Mouse (Mus musculus): Measurements from ENCODE around the gene Maml1. TPM values are rescaled to one million over a fixed set of nuclear protein-coding genes. Genes with fewer than 3 reads are reported as not detected.

Gene Maml1
- total RNA-seq, 1 experiment: 7.6 TPM

DNA sequence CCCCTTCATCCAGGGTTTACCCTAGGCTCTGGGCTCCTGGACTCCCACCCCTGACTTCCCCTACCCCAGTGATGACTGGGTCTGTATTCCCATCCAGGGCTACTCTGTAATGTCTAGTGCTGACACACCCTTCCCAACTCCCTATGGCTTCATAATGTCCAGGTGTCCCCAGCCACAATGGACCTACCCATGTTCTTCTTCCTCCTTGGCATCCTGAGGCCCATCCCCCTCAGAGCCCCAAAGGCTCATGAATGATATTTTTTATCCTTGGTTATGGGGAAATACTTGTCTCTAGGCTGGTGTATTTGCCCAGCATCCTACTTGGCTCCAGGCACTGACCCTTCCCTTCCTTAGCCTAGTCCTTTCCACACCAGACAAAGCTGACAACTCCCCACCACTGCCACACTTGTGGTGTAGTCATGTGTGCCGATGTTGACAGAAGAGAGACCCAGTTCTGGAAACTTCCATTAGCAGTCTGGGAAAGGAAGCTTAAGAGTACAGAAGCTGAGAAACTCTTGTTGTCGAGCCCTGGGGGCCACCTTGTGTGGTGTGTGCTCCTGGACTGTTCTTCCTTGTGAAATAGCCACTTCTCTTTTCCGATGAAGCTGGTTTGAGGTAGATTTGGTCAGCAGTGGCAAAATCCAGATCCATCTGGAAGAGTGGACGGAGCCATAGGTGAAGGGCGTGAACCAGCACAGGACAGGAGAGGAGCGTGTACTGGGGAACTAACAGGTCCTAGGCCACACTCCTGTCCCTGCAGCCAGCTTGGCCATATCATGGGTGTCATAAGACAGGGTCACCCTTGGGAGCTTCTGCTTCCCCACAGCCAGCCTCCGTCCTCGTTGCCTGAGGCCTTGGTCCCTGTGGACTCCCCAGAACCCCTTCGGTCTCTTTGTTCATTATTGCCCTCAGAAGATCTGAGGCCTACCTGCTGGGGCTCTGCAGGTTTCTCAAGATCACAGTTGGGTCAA, 53.0 kb downstream of the Maml1 start:
- no peak overlapping the region; a peak in 1 of 4 replicates for H3K4me3 ChIP-seq (ENCODE audit: insufficient read depth in 1 of 2, low read depth in 1 of 2, low read length in 2 of 2, poor library complexity in 1 of 2, severe bottlenecking in 1 of 2)
- H3K9me3 ChIP-seq (ENCODE audit: control insufficient read depth, insufficient read depth, low read depth, low read length): no peaks in the 10 kb centered on the region
- no peak for TF ChIP-seq ZNF384 (IDR thresholded peaks at IDR 0.05; ENCODE audit: low read depth, low read length)
- TF ChIP-seq CHD2 (IDR thresholded peaks at IDR 0.05; ENCODE audit: low read depth, low read length): no peak
- TF ChIP-seq MAFK (IDR thresholded peaks at IDR 0.05; ENCODE audit: insufficient read depth, low read depth, low read length): no peak
- no peak for TF ChIP-seq ZC3H11A (IDR thresholded peaks at IDR 0.05; ENCODE audit: borderline replicate concordance, low read depth, low read length)
- TF ChIP-seq HCFC1 (IDR thresholded peaks at IDR 0.05; ENCODE audit: borderline replicate concordance, insufficient read depth, low read length): no peak
- H3K4me1 ChIP-seq (ENCODE audit: control insufficient read depth in 2 of 2, insufficient read depth in 2 of 2, low read length in 2 of 2, poor library complexity in 1 of 2): peaks cover 3 to 16% of the 10 kb centered on the region in 2 experiments; a peak in 3 of 4 replicates
- no peak overlapping the region for H3K27ac ChIP-seq (ENCODE audit: insufficient read depth, low read depth, low read length, poor library complexity, severe bottlenecking)
- no peak overlapping the region for H3K9ac ChIP-seq (ENCODE audit: insufficient read depth, low read depth, low read length, poor library complexity, severe bottlenecking)
- no peak for DNase-seq (ENCODE audit: low read depth, low spot score)
- no peaks in the 10 kb centered on the region for H3K36me3 ChIP-seq (ENCODE audit: control insufficient read depth, insufficient read depth, low read length, poor library complexity, severe bottlenecking)
- in situ Hi-C loops (cut with MboI; ENCODE audit: low sequenced_read_pairs in 2 of 2, unreplicated experiment in 2 of 2): no loop called here

GRCm38 (mm10) chr11:50238324-50238723, 53.8 kb downstream of the Maml1 start, which contains the start of gene Ltc4s:
TSS of gene Ltc4s (minus strand) at chr11:50238616.
- H3K27ac ChIP-seq (ENCODE audit: insufficient read depth, low read depth, low read length, poor library complexity, severe bottlenecking): no peak within 1 kb of the TSS
- H3K9me3 ChIP-seq (ENCODE audit: control insufficient read depth, insufficient read depth, low read depth, low read length): no peaks in the 10 kb centered on the region
- H3K4me3 ChIP-seq (ENCODE audit: insufficient read depth in 1 of 2, low read depth in 1 of 2, low read length in 2 of 2, poor library complexity in 1 of 2, severe bottlenecking in 1 of 2): peak within 1 kb of the TSS; percentile 81 to 87
- H3K4me1 ChIP-seq (ENCODE audit: control insufficient read depth in 2 of 2, insufficient read depth in 2 of 2, low read length in 2 of 2, poor library complexity in 1 of 2): peaks cover 3 to 16% of the 10 kb centered on the region in 2 experiments; a peak in 3 of 4 replicates
- DNase-seq (ENCODE audit: low read depth, low spot score): no peak
- in situ Hi-C loops (cut with MboI; ENCODE audit: low sequenced_read_pairs in 2 of 2, unreplicated experiment in 2 of 2): no loop called here
- no peak for TF ChIP-seq HCFC1 (IDR thresholded peaks at IDR 0.05; ENCODE audit: borderline replicate concordance, insufficient read depth, low read length)
- TF ChIP-seq CHD2 (IDR thresholded peaks at IDR 0.05; ENCODE audit: low read depth, low read length): no peak
- no peak for TF ChIP-seq ZNF384 (IDR thresholded peaks at IDR 0.05; ENCODE audit: low read depth, low read length)
- TF ChIP-seq ZC3H11A (IDR thresholded peaks at IDR 0.05; ENCODE audit: borderline replicate concordance, low read depth, low read length): no peak
- no peak for TF ChIP-seq MAFK (IDR thresholded peaks at IDR 0.05; ENCODE audit: insufficient read depth, low read depth, low read length)
- H3K9ac ChIP-seq (ENCODE audit: insufficient read depth, low read depth, low read length, poor library complexity, severe bottlenecking): peak within 1 kb of the TSS; percentile 82
- H3K36me3 ChIP-seq (ENCODE audit: control insufficient read depth, insufficient read depth, low read length, poor library complexity, severe bottlenecking): peaks cover 3% of the 10 kb centered on the region

- Histone ChIP-seq H3K4me1 (ENCODE audit: control insufficient read depth in 2 of 2, insufficient read depth in 2 of 2, low read length in 2 of 2, poor library complexity in 1 of 2) (peaks cover 3 to 16% of the 10 kb centered on the region in 2 experiments; a peak in 3 of 4 replicates), H3K9ac (ENCODE audit: insufficient read depth, low read depth, low read length, poor library complexity, severe bottlenecking) (peak overlapping the region; percentile 82), H3K36me3 (ENCODE audit: control insufficient read depth, insufficient read depth, low read length, poor library complexity, severe bottlenecking) (peaks cover 11% of the 10 kb centered on the region), H3K4me3 (ENCODE audit: insufficient read depth in 1 of 2, low read depth in 1 of 2, low read length in 2 of 2, poor library complexity in 1 of 2, severe bottlenecking in 1 of 2) (peak overlapping the region; percentile 81 to 87), H3K9me3 (ENCODE audit: control insufficient read depth, insufficient read depth, low read depth, low read length) (no peaks in the 10 kb centered on the region), H3K27ac (ENCODE audit: insufficient read depth, low read depth, low read length, poor library complexity, severe bottlenecking) (no peak overlapping the region)
- in situ Hi-C loops (cut with MboI; ENCODE audit: low sequenced_read_pairs in 2 of 2, unreplicated experiment in 2 of 2): no loop called here
- no peak for DNase-seq (ENCODE audit: low read depth, low spot score)
- no peak for TF ChIP-seq ZC3H11A (IDR thresholded peaks at IDR 0.05; ENCODE audit: borderline replicate concordance, low read depth, low read length)
- TF ChIP-seq MAFK (IDR thresholded peaks at IDR 0.05; ENCODE audit: insufficient read depth, low read depth, low read length): no peak
- no peak for TF ChIP-seq CHD2 (IDR thresholded peaks at IDR 0.05; ENCODE audit: low read depth, low read length)
- TF ChIP-seq ZNF384 (IDR thresholded peaks at IDR 0.05; ENCODE audit: low read depth, low read length): no peak
- TF ChIP-seq HCFC1 (IDR thresholded peaks at IDR 0.05; ENCODE audit: borderline replicate concordance, insufficient read depth, low read length): no peak
These were observed 54.9 kb downstream of the Maml1 start for GRCm38 (mm10) chr11:50236937-50237835.

DNA sequence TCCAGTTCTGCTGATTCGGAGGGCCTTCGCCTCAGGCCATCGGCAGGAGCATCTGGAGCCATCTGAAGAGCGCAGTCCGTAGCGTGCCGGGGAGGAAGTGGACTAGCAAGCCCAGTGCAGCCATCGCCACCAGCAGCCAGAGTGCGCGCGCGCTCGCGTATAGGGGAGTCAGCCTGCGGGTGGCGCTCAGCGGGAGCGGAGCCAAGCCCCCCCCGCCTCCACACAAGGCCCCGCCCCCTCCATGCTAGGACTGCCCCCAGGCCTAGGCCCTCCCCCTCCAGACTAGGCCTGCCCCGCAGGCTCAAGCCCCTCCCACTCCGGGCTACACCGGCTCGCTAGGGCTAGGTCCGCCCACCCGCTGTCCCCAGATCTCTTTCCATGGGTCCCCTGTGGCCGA, 55.6 kb downstream of the Maml1 start:
- TF ChIP-seq ZNF384 (IDR thresholded peaks at IDR 0.05; ENCODE audit: low read depth, low read length) (no peak), MAFK (IDR thresholded peaks at IDR 0.05; ENCODE audit: insufficient read depth, low read depth, low read length) (no peak), ZC3H11A (IDR thresholded peaks at IDR 0.05; ENCODE audit: borderline replicate concordance, low read depth, low read length) (no peak), CHD2 (IDR thresholded peaks at IDR 0.05; ENCODE audit: low read depth, low read length) (no peak), HCFC1 (IDR thresholded peaks at IDR 0.05; ENCODE audit: borderline replicate concordance, insufficient read depth, low read length) (no peak)
- DNase-seq (ENCODE audit: low read depth, low spot score): peak; percentile 90
- Histone ChIP-seq H3K9ac (ENCODE audit: insufficient read depth, low read depth, low read length, poor library complexity, severe bottlenecking) (peak overlapping the region; percentile 82), H3K4me1 (ENCODE audit: control insufficient read depth in 2 of 2, insufficient read depth in 2 of 2, low read length in 2 of 2, poor library complexity in 1 of 2) (peaks cover 3 to 19% of the 10 kb centered on the region in 2 experiments; a peak in 2 of 4 replicates), H3K4me3 (ENCODE audit: insufficient read depth in 1 of 2, low read depth in 1 of 2, low read length in 2 of 2, poor library complexity in 1 of 2, severe bottlenecking in 1 of 2) (peak overlapping the region; percentile 81 to 87), H3K36me3 (ENCODE audit: control insufficient read depth, insufficient read depth, low read length, poor library complexity, severe bottlenecking) (peaks cover 13% of the 10 kb centered on the region), H3K9me3 (ENCODE audit: control insufficient read depth, insufficient read depth, low read depth, low read length) (no peaks in the 10 kb centered on the region), H3K27ac (ENCODE audit: insufficient read depth, low read depth, low read length, poor library complexity, severe bottlenecking) (no peak overlapping the region)
- in situ Hi-C loops (cut with MboI; ENCODE audit: low sequenced_read_pairs in 2 of 2, unreplicated experiment in 2 of 2): no loop called here

Data from ES-E14 (cell line).